Mouse (Mus musculus) cerebellum, postnatal 10 days (tissue): ENCODE data around the gene Zfpm1.
A peak's percentile ranks its signal among the peaks of the same experiment; 100 is the strongest.

ENCODE experiments used
- DNase-seq, 2 experiments: peaks; one replicate each; pipeline ENCODE4 v3.0.0; 2021; ENCODE audit warnings: mixed read lengths in 2 of 2

Zfpm1 gene

GRCm38 (mm10) chr8:122276308-122276707, 5.6 kb upstream of the Zfpm1 start:
- no peak for DNase-seq

GRCm38 (mm10) chr8:122277204-122277995, 4.5 kb upstream of the Zfpm1 start:
- DNase-seq: no peak

GRCm38 (mm10) chr8:122280156-122280555, 1.8 kb upstream of the Zfpm1 start:
- DNase-seq: peak; percentile 52 to 70

GRCm38 (mm10) chr8:122280588-122281316, 1.2 kb upstream of the Zfpm1 start:
- peak in 1 of 2 experiments; percentile 65 for DNase-seq

GRCm38 (mm10) chr8:122281317-122282034, 465 bp upstream of the Zfpm1 start:
- peak; percentile 99 to 100 for DNase-seq

- peak; percentile 64 to 65 for DNase-seq
Measured at GRCm38 (mm10) chr8:122282501-122283355, 787 bp downstream of the Zfpm1 start.

GRCm38 (mm10) chr8:122283356-122284202, 1.6 kb downstream of the Zfpm1 start:
- peak; percentile 59 to 66 for DNase-seq

GRCm38 (mm10) chr8:122284203-122284658, 2.3 kb downstream of the Zfpm1 start:
- peak; percentile 72 to 78 for DNase-seq

GRCm38 (mm10) chr8:122284659-122285261, 2.8 kb downstream of the Zfpm1 start:
- peak; percentile 58 to 61 for DNase-seq

- DNase-seq: peak; percentile 56 to 71
Measured at GRCm38 (mm10) chr8:122285727-122286126, 3.8 kb downstream of the Zfpm1 start.

- no peak for DNase-seq
Measured at GRCm38 (mm10) chr8:122286899-122287298, 5.0 kb downstream of the Zfpm1 start.

GRCm38 (mm10) chr8:122287742-122288141, 5.8 kb downstream of the Zfpm1 start:
- no peak for DNase-seq

GRCm38 (mm10) chr8:122288344-122288743, 6.4 kb downstream of the Zfpm1 start:
- DNase-seq: peak in 1 of 2 experiments; percentile 64

GRCm38 (mm10) chr8:122291075-122291474, 9.1 kb downstream of the Zfpm1 start:
- DNase-seq: no peak

GRCm38 (mm10) chr8:122291549-122291948, 9.6 kb downstream of the Zfpm1 start:
- DNase-seq: peak in 1 of 2 experiments; percentile 46

GRCm38 (mm10) chr8:122293484-122293883, 11.5 kb downstream of the Zfpm1 start:
- DNase-seq: no peak

- DNase-seq: peak; percentile 59 to 61
Measured at GRCm38 (mm10) chr8:122294273-122294683, 12.3 kb downstream of the Zfpm1 start.

GRCm38 (mm10) chr8:122295389-122295788, 13.4 kb downstream of the Zfpm1 start:
- DNase-seq: peak; percentile 62 to 68

- DNase-seq: peak; percentile 93 to 96
Measured at GRCm38 (mm10) chr8:122296173-122297001, 14.4 kb downstream of the Zfpm1 start.
